Mouse (Mus musculus): Measurements from ENCODE around the gene Klf16. TPM values are rescaled to one million over a fixed set of nuclear protein-coding genes. Genes with fewer than 3 reads are reported as not detected.
"Not testable (repeated sequence)": the region's sequence is repeated elsewhere in the genome, so short reads cannot be mapped to it uniquely, and the experiment has no call there.

Klf16 gene
- total RNA-seq, 2 experiments from 2014 or later: 1.2 to 2.0 TPM

DNA sequence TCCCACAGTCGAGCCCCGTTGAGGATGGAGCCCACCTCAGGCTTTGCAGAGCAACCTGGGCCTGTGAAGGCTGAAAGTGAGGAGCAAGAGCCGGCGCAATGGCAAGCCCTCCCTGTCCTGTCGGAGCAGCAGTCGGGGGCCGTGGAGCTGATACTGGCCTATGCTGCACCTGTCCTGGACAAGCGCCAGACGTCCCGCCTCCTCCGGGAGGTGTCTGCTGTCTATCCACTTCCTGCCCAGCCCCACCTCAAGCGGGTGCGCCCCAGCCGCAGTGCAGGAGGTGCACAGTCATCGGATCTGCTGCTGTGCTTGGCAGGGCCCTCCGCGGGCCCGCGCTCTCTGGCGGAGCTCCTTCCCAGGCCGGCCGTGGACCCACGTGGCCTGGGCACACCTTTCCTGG, 29.2 kb upstream of the Klf16 start:
- no peak for DNase-seq

DNA sequence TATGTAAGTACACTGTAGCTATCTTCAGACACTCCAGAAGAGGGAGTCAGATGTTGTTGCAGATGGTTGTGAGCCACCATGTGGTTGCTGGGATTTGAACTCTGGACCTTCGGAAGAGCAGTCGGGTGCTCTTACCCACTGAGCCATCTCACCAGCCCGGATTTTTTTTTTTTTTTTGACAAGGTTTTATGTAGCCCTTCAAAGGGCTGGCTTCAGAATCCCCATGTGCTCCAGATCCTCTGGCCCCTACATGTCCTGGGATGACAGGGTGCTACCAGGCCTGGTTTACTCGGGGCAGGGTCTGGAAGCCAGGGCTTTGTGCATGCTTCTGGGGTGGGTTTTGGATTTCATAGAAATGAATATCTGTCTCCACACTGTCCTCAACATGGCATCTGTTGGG, 28.6 kb upstream of the Klf16 start, which contains the start of gene Gm49322:
Gene Gm49322, plus strand, starts transcription at position 301 of the 400 bp plus-strand sequence.
- not testable (repeated sequence) for DNase-seq

DNA sequence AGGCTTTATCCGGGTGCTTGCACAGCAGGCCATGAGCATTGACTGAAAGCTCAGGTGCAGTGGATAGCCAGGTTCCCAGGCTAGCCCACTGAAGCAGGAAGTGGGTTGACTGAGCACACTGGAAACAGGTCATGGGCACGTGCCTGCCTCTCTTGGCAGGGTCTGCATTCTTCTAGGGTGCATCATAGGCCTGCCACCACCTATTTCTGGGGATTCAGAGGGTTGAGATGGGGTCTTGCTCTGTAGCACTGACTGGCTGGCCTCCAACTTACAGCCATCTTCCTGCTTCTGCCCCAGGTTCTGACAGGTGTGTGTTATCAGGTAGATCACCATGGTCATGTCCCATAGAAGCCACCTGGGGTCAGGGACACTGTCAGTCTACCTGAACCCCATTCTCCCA, 27.9 kb upstream of the Klf16 start:
- DNase-seq: no peak

DNA sequence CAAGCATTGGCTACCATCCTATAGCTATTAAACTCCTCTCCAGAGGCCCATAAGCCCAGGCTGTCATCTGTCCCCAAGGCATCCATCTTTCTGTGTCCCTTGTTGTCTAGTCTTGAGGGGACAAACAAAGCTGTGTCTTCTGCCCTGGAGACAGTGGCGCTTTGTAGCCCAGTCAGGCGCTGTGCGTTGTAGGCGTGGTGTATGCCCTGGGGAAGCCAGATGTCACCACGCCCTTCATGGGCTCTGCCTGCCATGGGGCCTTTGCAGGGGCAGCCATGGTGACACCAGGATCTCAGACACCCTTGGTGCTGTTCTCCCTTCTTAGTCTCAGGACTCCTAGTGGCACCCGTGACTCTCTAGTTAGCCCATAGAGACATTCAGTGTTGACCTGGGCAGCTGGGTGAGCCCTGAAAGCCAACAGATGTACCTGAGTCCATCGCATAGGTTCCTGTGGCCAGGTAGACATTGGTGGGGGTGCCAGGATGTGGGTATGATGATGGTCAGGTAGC, 26.9 kb upstream of the Klf16 start:
- no peak for DNase-seq

DNA sequence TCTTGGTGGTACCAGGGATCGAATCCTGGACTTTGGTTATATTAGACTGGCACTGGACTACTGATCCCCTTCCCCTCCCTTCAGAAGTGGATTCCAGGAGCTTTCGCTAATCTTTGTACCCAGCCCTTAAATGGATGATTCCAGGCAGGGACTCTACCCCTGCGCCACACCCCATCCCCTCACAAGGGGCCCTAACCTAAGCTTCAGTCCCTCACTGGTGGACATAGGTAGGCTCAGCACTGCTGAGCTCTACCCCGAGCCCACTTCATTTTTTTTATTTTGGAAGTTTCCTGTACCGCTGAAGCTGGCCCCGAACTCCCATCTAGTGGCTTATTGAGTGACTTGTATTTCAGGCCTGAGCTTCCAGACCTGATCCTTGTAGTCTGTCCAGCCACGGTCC, 26.2 kb upstream of the Klf16 start:
- DNase-seq: no peak

DNA sequence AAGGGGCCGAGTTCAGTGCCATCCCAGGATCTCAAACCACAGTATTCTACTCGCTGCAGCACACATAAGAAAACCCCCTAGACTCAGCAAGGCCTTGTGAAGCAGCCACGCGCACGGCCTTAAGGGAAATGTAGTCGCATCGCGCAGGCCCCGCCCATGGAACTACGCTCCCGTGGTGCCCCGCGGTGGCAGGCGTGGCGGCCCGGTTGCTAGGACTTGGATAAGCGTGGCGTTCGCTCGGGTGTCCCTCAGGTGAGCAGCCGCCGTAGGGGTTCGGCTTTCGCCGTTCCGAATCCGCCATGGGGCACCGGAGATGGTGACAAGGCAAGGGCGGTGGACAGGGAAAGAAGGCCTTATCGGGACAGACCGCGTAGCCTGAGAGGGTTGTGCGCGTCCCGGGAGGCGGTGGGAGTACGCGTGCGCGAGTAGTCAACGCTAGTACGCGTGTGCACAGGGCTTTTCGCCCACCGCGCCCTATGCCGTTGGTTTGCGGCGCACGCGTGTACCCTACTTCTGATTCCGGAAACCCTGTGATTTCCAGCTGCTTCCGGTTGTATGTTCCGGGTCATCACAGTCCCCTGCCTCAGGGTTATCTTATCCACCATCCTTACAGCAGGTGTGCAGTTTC, 25.7 kb upstream of the Klf16 start, which contains the start of the genes Scamp4 and Adat3:
Gene Scamp4, plus strand, starts transcription at position 175 of the 628 bp plus-strand sequence.
Gene Adat3, plus strand, starts transcription at position 183 of the 628 bp plus-strand sequence.
- peak; percentile 94 for DNase-seq

DNA sequence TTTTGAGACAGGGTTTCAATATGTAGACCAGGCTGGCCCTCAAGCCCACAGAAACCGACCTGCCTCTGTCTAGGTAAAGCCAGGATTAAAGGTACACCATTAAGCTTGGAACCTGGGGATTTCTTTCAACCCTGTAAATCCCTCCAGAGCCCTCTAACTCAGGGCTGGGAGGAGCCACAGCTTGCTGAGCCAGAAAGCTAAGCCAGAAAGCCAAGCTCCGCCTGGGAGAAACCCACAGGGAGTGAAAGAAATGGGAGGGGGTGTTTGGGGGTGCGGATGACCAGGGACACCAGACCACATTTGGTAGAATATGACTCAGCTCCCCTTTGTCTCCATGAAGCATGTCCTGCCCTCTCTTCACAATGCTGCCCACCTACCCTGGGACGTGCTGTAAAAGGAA, 19.2 kb upstream of the Klf16 start:
- no peak for DNase-seq

DNA sequence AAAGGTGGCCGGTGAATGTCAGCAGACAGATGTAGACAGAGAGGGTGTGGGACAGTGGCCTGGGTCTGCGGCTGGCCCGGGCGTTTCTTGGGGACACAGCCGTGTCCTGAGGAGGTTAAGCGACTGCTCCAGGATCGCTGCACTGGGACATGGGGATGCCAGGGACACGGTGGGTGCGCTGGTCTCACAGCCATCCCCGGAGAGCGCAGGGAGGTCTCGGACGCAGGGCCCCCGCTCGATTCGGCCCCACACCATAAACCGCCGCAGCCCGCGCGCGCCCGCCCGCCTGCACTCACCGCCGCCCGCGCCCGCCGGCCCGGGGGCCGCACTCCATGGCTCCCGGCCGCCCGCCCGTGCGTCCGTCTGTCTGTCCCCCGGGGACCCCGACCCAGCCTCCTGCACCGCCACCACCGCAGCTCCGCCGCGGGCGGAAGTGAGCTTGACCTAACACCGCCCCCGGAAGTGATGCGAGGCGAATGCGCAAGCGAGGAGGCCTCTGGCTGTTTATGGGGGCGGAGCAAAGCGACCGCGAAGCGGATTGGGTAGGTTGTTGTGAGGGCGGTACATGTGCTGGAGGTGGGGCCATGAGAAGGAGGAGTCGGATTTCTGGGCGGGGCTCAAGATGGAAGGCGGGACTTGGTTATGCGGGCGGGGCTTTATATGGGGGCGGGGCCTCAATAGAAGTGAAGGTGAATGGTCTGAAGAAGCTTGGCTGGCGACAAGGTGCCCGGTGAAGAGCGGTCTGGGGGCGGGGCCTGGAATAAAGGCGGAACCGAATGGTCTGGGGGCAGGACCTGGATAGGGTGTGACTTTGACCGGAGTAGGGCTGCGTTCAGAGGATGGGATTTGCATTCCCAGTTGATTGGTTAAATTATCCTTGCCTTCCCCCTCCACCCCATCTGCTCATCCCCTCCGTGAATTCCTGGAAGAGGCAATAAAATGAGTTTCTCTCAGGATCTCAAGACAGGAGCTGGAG, 13.0 kb upstream of the Klf16 start, which contains the start of gene Abhd17a:
Gene Abhd17a, minus strand, starts transcription at position 463 of the 976 bp plus-strand sequence.
- DNase-seq: peak; percentile 96

DNA sequence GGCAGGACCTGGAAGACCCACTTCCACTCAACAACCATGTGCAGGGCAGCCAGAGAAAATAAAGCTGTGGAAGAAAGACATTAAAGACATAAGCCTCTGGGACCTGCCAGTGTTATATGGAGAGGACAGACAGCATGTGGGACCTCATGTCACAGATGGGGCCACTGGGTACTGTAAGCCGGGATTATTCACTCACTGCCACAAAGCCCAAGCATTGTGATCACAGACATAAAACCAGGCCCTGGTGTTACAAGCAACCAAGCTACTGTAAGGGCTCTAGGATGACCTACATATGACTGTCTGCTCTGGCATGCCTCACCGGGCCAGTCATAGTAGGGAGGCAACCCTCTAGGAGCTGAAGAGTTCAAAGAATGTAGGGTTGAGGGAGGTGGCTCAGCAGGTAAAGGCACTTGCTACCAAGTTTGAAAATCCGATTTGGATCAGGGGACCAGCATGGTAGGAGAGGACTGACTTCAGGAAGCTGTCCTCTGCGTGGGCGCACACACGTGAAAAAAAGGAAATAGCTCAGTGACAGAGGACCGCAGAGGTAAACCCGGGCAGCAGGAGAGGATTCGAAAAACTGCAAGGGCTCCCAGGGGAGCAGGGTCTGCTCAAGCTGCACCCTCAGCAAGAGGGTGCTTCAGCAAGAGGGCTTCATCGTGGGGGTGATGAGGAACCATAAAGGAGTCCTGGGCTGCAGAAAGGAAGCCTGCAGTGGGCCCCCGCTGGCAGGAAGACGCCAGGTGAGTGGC, 12.2 kb upstream of the Klf16 start:
- no peak for DNase-seq

DNA sequence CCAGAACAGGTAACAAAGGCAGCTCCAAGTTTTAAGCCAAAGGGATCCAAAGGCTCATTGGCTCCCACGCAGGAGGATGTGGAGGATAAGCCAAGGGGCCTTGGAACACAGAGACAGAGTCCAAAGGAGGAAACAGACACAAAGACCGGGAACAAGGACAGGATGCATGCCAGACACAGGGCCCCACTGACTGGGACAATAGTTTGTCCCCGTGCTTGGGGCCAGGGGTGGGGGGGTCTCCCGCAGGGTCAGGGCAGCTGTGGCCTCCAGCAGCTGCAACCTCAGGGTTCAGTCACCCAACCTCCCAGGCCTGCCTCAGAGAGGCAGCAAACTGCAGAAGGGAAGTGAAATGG, 10.2 kb upstream of the Klf16 start:
- no peak for DNase-seq

DNA sequence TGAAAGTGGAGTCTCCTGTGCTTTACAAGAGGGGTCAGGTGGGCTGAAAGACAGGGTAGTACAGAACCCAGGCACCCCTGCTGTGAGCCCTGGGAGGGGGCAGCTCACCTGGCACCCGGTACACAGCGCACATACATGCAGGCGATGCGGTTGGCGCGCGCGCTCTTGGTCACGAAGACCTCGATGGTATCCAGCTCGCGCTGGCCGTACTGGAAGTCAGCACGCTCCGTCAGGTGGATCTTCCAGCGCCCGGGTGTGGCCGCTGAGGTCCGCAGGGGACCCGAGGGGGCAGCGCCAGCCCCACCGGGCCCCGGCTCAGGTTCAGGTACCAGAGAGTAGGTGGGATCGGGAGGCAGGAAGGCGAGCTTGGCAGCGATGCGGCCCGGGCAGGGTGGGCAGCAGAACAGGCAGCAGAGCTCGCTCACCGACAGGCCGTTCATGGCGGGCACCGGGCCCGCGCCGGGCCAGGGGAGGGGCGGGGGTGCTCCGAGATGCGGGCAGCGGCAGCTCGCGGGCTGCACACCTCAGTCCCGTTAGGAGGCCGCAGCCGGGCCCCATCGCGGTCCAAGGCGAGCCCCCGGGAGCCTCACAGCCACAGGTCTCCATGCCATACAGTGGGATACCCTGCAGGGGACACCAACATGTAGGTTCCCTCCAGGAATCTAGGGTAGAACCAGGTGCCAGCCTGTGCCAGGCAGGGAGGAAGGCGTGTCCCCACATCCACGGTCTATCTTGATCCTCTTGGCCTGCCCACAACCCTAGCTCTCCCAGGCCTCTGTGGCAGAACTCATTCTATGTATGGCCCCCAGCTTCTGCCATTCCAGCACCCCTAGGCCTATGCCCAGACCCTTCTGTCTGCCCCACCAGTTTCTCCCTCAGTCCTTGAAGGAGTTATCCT, 9.5 kb upstream of the Klf16 start:
- no peak for DNase-seq

DNA sequence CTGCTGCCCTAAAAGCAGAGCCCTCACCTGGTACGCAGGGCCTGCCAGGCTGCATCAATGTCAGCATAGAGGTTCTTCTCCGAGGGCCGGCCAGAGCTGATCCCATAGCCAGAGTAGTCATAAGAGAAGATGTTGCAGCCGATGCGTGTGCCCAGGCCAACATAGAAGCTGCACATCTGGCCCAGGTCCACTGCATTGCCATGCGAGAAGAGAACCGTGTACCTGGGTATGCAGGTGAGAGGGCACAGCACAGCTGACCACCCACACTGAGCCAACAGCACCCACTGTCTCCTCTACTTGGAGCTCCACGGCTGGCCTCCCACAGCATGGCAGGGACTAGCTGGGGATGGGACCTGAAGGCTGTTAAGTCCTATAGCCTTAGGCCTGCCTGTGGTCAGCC, 8.5 kb upstream of the Klf16 start:
- no peak for DNase-seq

DNA sequence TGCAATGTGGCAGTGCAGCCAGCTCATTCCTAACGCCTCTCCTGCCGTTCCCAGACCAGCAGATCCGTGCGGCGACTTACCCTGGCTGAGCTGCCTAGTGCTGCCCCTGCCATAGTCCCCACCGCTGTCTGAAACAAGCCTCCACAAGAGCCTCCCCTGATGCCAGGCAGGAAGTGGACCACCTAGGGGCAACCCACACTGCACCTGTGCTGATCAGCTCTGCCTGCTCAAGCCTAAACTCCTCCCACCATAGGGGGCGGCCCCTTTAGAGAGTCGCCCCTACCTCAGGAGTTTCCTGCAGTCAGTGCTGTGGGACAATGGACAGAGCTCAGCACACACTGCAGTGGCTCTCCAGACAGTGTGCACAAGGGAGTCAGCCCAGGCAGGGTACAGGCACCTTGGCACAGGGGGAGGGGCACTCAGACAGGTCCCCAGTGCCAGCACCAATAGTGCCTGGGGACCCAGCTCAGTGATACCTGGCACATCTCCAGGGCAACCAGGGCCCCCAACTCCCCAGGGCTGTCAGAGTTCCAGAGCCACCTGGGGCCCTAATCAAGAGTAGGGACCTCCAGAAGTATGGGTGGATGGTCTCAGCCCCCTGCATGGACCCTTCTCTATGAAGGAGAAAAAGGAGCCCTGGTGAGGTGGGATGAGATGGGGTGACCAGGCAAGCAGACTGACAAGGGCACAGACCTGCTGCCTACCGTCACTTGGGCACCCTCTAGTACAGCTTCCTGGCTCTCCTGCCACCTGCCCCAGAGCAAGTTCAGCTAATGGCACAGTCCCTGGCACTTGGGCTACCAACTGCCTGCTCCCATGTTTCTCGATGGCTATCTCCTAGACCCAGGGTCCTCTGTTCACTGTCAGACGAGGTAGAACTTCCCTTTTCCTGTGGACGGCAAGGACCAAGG, 7.8 kb upstream of the Klf16 start:
- no peak for DNase-seq

DNA sequence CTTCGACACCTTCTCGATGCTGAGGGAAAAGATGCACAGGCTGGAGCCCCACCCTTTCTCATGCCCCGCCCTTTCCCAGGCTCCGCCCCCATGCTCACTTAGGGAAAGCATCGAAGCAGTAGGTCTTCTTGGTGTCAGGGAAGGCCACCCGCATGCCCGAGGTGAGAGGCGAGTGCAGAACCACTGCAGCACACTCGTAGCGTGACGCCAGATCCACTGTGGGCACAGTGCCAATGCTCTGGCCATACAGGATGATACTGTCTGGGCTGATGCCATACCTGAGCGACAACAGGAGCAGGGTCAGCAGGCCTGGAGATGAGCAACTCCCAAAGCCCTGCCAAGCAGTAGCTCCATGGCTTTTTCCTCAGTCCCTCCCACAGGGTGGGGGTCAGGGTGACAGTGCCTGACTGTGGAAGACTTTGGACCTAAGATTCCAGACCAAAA, 6.9 kb upstream of the Klf16 start:
- DNase-seq: no peak

DNA sequence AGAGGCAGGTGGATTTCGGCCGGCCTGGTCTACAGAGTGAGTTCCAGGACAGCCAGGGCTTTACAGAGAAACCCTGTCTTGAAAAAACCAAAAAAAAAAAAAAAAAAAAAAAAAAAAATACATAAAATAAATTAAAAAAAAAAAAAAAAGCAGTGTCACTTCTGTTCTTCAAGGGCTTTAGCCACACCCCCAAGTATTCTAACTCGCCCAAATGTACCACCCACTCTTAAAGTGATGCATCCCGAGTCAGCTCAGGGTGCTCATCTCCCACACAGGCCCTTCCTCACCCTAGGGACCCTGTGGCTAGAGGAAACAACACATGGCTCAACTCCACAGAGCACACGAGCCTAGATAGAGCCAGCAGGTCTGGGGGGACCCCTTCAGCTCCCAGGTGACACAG, 5.9 kb upstream of the Klf16 start:
- no peak for DNase-seq

DNA sequence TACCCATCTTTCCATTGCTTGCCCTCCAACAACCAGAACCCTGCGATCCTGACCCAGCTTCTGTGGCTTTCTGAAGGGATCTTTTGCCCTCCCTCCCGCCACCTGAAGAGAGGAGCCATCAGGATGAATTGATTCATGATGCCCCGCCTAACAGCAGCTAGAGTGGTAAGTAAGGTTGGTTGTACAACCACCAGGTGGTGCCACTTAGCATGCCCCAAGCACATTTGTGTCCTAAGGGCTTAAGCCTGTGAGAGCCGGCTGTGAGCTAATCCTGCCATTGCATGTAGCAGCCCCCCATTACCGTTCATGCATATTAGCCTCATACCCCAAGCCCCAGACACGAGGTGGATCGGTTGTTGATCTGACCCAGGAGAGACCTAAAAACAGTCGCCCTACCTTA, 1.8 kb upstream of the Klf16 start:
- DNase-seq: peak; percentile 38

DNA sequence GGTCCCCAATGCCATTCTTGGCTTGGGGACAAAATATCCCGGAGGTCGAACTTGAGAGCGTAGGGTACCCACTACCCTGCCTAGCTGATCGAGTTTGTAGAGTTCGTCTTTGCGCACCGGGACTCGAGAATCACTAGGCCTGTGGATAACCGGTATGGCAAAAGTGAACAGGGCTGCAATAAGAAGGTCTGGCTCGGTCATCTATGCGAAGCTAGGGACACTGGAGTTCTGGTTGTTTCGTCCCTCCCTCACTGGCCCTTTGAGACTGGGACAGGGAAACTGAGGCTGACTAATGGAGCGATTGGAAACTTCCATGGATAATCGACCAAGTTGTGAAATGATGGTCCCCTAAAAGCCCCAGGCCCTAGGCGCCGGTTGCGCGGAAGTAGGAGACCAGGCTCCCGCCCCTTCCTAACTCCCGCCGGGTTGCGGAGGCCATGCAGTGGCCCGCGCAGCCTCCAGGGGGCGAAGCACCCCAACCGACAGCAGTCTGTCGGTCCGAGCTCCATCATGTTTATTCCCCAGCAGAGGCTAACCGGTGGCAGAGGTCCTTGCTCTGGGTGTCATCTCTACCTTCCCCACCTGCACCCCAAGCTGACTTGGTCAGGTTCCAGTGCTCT, 1.1 kb upstream of the Klf16 start:
- peak; percentile 85 for DNase-seq

DNA sequence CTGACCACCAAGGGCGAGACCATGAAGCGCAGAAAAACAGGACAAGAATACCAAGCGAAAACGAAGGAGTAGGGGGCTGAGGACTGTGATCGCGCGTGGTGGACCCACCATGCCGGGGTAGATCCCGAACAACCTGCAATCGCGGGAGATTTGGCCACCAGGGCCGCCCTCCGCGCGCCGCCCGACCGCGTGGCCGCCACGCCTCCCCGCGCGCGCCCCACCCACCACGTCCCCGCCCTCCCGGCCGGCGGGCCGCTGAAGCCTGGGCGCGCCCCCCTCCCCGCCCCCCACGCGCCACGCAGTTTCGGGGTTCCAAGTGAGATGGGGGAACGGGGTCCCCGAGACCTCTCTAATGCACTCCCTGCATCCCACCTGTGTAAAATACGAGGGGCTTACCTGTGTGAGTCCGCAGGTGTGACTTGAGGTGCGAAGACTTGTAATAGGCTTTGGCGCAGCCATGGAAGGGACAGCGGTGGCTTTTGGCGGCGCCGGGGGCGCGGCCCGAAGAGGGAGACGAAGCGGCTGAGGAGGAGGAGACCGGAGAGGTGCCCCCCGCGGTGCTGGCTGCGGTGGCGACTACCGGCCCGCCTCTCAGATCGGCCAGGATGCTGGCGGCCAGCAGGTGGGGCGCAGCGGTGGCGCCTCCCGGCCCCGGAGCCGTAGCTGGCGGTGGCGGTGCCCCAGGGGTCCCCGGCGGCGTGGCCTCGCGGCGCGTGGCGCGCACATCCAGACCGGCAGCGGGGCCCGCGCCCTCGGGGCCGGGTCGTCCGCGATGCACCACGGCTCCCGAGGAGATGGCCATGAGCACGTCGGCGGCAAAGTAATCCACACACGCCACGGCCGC, 548 bp downstream of the Klf16 start:
- peak; percentile 49 for DNase-seq

DNA sequence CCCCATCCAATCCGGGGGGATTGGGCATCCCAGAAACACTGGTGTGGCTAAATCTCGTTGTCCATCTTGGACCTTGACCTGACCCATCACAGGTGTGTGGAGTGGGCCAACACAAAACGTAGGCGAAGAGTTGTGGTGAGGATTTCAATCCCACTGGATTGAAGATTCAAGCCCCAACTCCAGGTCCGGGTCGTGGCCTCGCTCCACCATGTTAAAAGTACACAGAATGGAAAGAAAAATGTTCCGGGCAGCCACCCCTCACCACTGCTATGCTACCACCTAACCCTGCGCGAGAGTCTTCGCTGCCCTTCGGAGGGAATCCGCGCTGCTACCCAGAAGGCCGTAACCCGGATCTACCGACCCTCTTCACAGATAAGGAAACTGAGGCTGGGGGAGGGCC, 1.2 kb downstream of the Klf16 start:
- no peak for DNase-seq

Measured in gastrocnemius, postnatal 25 days (tissue).